Mouse (Mus musculus) heart, embryonic 12.5 days (tissue): Measurements from ENCODE around the gene Mon1a. TPM values are rescaled to one million over a fixed set of nuclear protein-coding genes. Genes with fewer than 3 reads are reported as not detected.

Experiments
- ATAC-seq: fragments of 200-750 bp; cut with Nextera tagmentation; 2 replicates; pipeline ENCODE4 v1.8.0; 2017; ENCODE audit warnings: moderate TSS enrichment, moderate library complexity; ENCODE audit not compliant: insufficient number of reproducible peaks, low FRiP score
- H3K27ac ChIP-seq: fragments of 300-500 bp; sonication (generic); 2 replicates; pipeline ENCODE4 v1.5.1; 2016; ENCODE audit warnings: mild to moderate bottlenecking, moderate library complexity; ENCODE audit not compliant: poor library complexity, severe bottlenecking
- H3K27me3 ChIP-seq: fragments of 300-500 bp; sonication (generic); replicated peaks from 2 replicates; pipeline ENCODE4 v1.6.1; 2016; ENCODE audit warnings: mild to moderate bottlenecking, moderate library complexity
- H3K36me3 ChIP-seq: fragments of 300-500 bp; sonication (generic); 2 replicates; pipeline ENCODE4 v1.6.1; 2016; ENCODE audit warnings: mild to moderate bottlenecking, moderate library complexity
- H3K4me1 ChIP-seq: fragments of 300-500 bp; sonication (generic); replicated peaks from 2 replicates; pipeline ENCODE4 v1.6.1; 2016; ENCODE audit warnings: mild to moderate bottlenecking
- H3K4me2 ChIP-seq: fragments of 300-500 bp; sonication (generic); 2 replicates; pipeline ENCODE4 v1.6.1; 2016; ENCODE audit warnings: mild to moderate bottlenecking, moderate library complexity
- H3K4me3 ChIP-seq: fragments of 300-500 bp; sonication (generic); 2 replicates; pipeline ENCODE4 v1.5.1; 2016; ENCODE audit warnings: mild to moderate bottlenecking
- H3K9ac ChIP-seq: fragments of 300-500 bp; sonication (generic); 2 replicates; pipeline ENCODE4 v1.6.1; 2016; ENCODE audit warnings: mild to moderate bottlenecking, moderate library complexity
- H3K9me3 ChIP-seq: fragments of 300-500 bp; sonication (generic); replicated peaks from 2 replicates; pipeline ENCODE4 v1.6.1; 2016; ENCODE audit warnings: mild to moderate bottlenecking, moderate library complexity
- WGBS: fragments of 180-500 bp; shearing (Covaris S2); methylation state at CpG from one replicate; pipeline ENCODE4 v1.1.7; 2016; 5-methylcytosine and 5-hydroxymethylcytosine counted together
- polyA plus RNA-seq: library from polyadenylated mRNA; unstranded; fragments of >200 nt; fragmentation: Nextera tagmentation; extraction: Ambion mirVana; gene quantifications from 2 replicates; pipeline ENCODE4 v1.2.1, GENCODE M21; 2016

The Mon1a gene
- polyA plus RNA-seq, 1 experiment from 2014 or later: 9.3 TPM

DNA sequence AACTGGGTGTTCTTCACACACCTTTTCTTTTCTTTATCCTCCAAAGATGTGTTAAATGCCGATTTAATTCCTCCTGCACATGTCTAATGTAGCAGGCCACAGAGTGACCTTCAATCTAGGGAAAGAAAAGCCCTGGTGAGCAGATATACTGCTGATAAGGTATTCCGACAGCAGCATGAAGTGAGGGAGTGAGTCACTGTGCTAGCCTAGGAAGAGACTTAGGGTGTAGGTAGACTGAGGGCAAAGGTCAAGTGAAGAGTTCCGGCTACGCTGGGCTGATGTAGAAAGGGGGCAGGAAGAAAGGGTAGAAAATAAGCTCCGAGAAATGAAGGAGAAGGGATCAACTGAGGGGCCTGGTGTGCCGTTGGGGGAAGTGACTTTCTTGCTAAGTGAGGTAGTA is 2.3 kb downstream of the Mon1a start:
- peaks cover 18% of the 10 kb centered on the region for H3K4me1 ChIP-seq
- H3K27ac ChIP-seq: no peak overlapping the region
- H3K9me3 ChIP-seq: no peaks in the 10 kb centered on the region
- H3K27me3 ChIP-seq: peaks cover 6% of the 10 kb centered on the region; the same call in 1 of the 2 replicates
- H3K4me3 ChIP-seq: no peak overlapping the region
- 73% methylated on average over 6 of the region's 6 CpGs for WGBS
- no peak for ATAC-seq
- H3K9ac ChIP-seq: no peak overlapping the region
- no peaks in the 10 kb centered on the region for H3K36me3 ChIP-seq
- H3K4me2 ChIP-seq: no peak overlapping the region

GRCm38 (mm10) chr9:107891023-107891422 is 3.1 kb downstream of the Mon1a start:
- Histone ChIP-seq H3K4me3 (no peak overlapping the region), H3K4me2 (no peak overlapping the region), H3K27ac (no peak overlapping the region), H3K9ac (no peak overlapping the region), H3K27me3 (peaks cover 4% of the 10 kb centered on the region; the same call in 1 of the 2 replicates), H3K9me3 (no peaks in the 10 kb centered on the region), H3K36me3 (peaks cover 4% of the 10 kb centered on the region; the same call in 1 of the 2 replicates), H3K4me1 (peaks cover 18% of the 10 kb centered on the region)
- ATAC-seq: no peak
- 97% methylated on average over 1 of the region's 1 CpGs for WGBS

DNA sequence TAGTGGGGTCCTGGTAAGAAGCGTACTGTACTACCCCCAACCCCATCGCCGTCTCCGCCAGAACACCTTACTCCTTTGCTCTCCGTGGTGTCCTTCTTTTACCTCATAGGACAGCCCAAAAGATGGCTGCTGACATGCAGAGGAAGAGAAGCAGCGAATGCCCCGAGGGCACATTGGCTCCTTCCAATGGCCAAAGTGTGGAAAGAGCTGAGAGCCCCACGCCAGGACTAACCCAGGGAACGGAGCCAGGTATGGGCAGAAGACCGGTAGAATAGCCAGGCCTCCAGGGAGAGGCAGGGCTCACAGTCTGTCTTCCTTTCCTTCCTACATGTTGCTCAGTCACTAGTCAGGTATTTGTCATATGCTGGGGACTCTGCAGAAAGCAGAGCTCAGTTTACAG is 10.6 kb downstream of the Mon1a start:
- H3K9me3 ChIP-seq: no peaks in the 10 kb centered on the region
- no peak overlapping the region for H3K4me2 ChIP-seq
- no peak for ATAC-seq
- H3K36me3 ChIP-seq: peaks cover 22% of the 10 kb centered on the region; the same call in 1 of the 2 replicates
- no peak overlapping the region for H3K9ac ChIP-seq
- H3K4me3 ChIP-seq: no peak overlapping the region
- peaks cover 38% of the 10 kb centered on the region for H3K27me3 ChIP-seq
- WGBS: 83% methylated on average over 10 of the region's 10 CpGs
- peaks cover 6% of the 10 kb centered on the region for H3K4me1 ChIP-seq
- no peak overlapping the region for H3K27ac ChIP-seq

GRCm38 (mm10) chr9:107899855-107900254 is 11.9 kb downstream of the Mon1a start:
- Histone ChIP-seq H3K27me3 (peaks cover 42% of the 10 kb centered on the region), H3K36me3 (peaks cover 22% of the 10 kb centered on the region; the same call in 1 of the 2 replicates), H3K4me1 (peaks cover 7% of the 10 kb centered on the region), H3K27ac (no peak overlapping the region), H3K9me3 (no peaks in the 10 kb centered on the region), H3K4me2 (no peak overlapping the region), H3K4me3 (no peak overlapping the region), H3K9ac (no peak overlapping the region)
- 73% methylated on average over 12 of the region's 12 CpGs for WGBS
- no peak for ATAC-seq

- Histone ChIP-seq H3K9ac (peak overlapping the region; percentile 66), H3K9me3 (no peaks in the 10 kb centered on the region), H3K4me3 (peak overlapping the region; percentile 41), H3K27me3 (peaks cover 42% of the 10 kb centered on the region), H3K4me1 (peaks cover 12% of the 10 kb centered on the region), H3K4me2 (peak overlapping the region; percentile 76), H3K27ac (no peak overlapping the region), H3K36me3 (peaks cover 18% of the 10 kb centered on the region; the same call in 1 of the 2 replicates)
- 6% methylated on average over 44 of the region's 44 CpGs for WGBS
- ATAC-seq: no peak
Observed at GRCm38 (mm10) chr9:107900840-107901626, 13.1 kb downstream of the Mon1a start.

DNA sequence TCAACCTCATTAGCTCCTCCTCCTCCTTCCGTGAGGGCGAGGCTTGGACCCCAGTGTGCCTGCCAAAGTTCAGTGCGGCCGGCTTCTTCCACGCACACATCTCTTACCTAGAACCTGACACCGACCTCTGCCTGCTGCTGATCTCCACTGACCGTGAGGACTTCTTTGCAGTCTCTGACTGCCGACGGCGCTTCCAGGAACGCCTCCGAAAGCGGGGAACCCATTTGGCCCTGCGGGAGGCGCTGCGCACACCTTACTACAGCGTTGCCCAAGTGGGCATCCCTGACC is 13.6 kb downstream of the Mon1a start:
- no peak for ATAC-seq
- peak overlapping the region; percentile 66; the same call in 1 of the 2 replicates for H3K9ac ChIP-seq
- H3K27ac ChIP-seq: no peak overlapping the region
- peak overlapping the region; percentile 41 for H3K4me3 ChIP-seq
- peaks cover 42% of the 10 kb centered on the region for H3K27me3 ChIP-seq
- H3K4me2 ChIP-seq: peak overlapping the region; percentile 76
- H3K9me3 ChIP-seq: no peaks in the 10 kb centered on the region
- H3K36me3 ChIP-seq: peaks cover 16% of the 10 kb centered on the region; the same call in 1 of the 2 replicates
- H3K4me1 ChIP-seq: peaks cover 17% of the 10 kb centered on the region
- 27% methylated on average over 17 of the region's 17 CpGs for WGBS

DNA sequence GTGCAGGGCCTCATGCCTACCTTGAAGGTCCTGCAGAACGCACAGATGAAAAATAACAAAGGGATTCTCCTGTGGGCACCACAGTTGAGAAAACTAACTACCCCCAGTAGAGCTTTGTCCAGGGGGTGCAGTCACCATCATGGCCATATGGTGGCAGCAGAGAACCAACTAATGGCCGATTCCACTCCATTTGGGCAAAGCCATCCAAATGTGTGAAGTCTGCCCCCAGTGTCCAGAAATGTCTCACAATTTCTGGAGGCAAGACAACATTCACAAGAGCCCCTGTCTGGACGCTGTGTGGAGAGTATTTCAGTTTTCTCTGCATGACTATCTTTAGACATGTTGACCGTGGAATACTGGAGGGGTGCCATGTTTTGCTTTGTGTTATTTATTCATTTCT is 16.8 kb downstream of the Mon1a start:
- WGBS: 5% methylated on average over 4 of the region's 4 CpGs
- H3K9ac ChIP-seq: no peak overlapping the region
- no peaks in the 10 kb centered on the region for H3K9me3 ChIP-seq
- peaks cover 36% of the 10 kb centered on the region for H3K27me3 ChIP-seq
- no peak overlapping the region for H3K27ac ChIP-seq
- H3K36me3 ChIP-seq: peaks cover 16% of the 10 kb centered on the region; the same call in 1 of the 2 replicates
- H3K4me1 ChIP-seq: peaks cover 47% of the 10 kb centered on the region
- ATAC-seq: peak; percentile 22; the same call in 1 of the 2 replicates
- H3K4me3 ChIP-seq: no peak overlapping the region
- H3K4me2 ChIP-seq: no peak overlapping the region

GRCm38 (mm10) chr9:107906252-107906966 is 18.5 kb downstream of the Mon1a start, which contains the start of gene Mst1r:
Mst1r (plus strand) TSS chr9:107906873.
- peaks cover 48% of the 10 kb centered on the region for H3K4me1 ChIP-seq
- no peak within 1 kb of the TSS for H3K27ac ChIP-seq
- peak within 1 kb of the TSS; percentile 70 for H3K9ac ChIP-seq
- ATAC-seq: peak; percentile 78
- peaks cover 8% of the 10 kb centered on the region; the same call in 1 of the 2 replicates for H3K36me3 ChIP-seq
- peaks cover 24% of the 10 kb centered on the region for H3K27me3 ChIP-seq
- H3K4me3 ChIP-seq: peak within 1 kb of the TSS; percentile 48
- H3K9me3 ChIP-seq: no peaks in the 10 kb centered on the region
- 16% methylated on average over 19 of the region's 19 CpGs for WGBS
- H3K4me2 ChIP-seq: peak within 1 kb of the TSS; percentile 90

GRCm38 (mm10) chr9:107906967-107907800 is 19.2 kb downstream of the Mon1a start:
- 51% methylated on average over 31 of the region's 31 CpGs for WGBS
- Histone ChIP-seq H3K9ac (peak overlapping the region; percentile 70), H3K27ac (no peak overlapping the region), H3K9me3 (no peaks in the 10 kb centered on the region), H3K4me3 (peak overlapping the region; percentile 48), H3K4me1 (peaks cover 48% of the 10 kb centered on the region), H3K27me3 (peaks cover 17% of the 10 kb centered on the region), H3K4me2 (peak overlapping the region; percentile 90), H3K36me3 (peaks cover 8% of the 10 kb centered on the region; the same call in 1 of the 2 replicates)
- no peak for ATAC-seq

DNA sequence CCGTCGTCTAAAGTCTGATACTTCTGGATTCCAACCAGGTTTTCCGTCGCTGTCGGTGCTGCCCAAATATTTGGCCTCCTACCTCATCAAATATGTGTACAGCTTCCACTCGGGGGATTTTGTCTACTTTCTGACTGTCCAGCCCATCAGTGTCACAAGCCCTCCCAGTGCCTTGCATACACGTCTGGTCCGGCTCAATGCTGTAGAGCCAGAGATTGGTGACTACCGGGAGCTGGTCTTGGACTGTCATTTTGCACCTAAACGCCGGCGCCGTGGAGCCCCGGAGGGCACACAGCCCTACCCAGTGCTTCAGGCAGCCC is 19.8 kb downstream of the Mon1a start:
- no peak for ATAC-seq
- H3K4me2 ChIP-seq: peak overlapping the region; percentile 90
- peaks cover 12% of the 10 kb centered on the region for H3K27me3 ChIP-seq
- 70% methylated on average over 14 of the region's 14 CpGs for WGBS
- H3K9ac ChIP-seq: peak overlapping the region; percentile 51; the same call in 1 of the 2 replicates
- peak overlapping the region; percentile 48 for H3K4me3 ChIP-seq
- H3K9me3 ChIP-seq: no peaks in the 10 kb centered on the region
- H3K4me1 ChIP-seq: peaks cover 50% of the 10 kb centered on the region
- no peak overlapping the region for H3K27ac ChIP-seq
- peaks cover 4% of the 10 kb centered on the region; the same call in 1 of the 2 replicates for H3K36me3 ChIP-seq
